Mouse (Mus musculus) induced T-regulatory cell, adult 2 months (primary cell): ENCODE data around the gene Fbxo31.

Experiments
- DNase-seq: peaks from one replicate; pipeline ENCODE4 v3.0.0-alpha.2; 2012; ENCODE audit warnings: low read depth

Gene Fbxo31

DNA sequence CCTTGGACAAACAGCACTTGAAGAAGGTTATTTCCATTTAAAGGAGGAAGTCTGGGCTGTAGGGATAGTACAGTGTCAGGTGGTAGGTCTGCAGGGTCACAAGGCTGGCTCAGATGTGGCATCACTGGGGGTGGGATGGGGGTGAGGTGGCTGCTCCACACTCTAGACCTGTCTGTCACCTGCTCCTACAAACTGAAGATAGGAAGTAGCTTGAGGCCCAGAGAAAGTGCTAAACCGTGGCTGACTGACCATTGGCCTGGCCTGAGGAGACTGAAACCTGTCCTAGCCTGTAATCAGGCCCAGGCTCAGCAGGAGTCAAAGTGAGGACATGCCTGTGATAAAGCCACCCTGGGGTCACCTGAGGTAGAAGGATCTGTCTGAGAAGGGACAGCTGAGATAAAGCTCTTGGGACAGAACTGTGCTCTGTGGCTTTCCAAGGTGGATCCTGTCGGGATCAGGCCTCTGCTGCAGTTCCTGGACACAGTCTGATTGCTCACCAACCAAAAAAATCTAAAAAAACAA is 10.7 kb upstream of the Fbxo31 start:
- no peak for DNase-seq

DNA sequence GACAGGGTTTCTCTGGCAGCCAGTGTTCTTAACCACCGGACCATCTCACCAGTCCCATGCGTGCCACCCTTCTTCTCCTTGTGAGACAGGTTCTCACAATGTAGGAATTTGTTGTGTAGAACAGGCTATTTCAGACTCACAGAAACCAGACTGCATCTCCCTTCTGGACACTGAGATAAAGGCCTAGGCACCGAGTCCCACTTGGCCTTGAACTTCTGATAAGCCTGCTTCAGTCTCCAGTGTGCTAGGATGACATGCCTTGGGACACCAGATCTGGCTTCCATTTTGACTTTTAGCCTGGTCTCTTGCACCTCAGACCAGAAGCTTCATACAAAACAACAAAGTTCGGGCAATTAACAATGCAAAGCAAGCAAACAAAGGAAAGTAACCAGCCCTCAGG is 10.1 kb upstream of the Fbxo31 start:
- DNase-seq, result no peak

DNA sequence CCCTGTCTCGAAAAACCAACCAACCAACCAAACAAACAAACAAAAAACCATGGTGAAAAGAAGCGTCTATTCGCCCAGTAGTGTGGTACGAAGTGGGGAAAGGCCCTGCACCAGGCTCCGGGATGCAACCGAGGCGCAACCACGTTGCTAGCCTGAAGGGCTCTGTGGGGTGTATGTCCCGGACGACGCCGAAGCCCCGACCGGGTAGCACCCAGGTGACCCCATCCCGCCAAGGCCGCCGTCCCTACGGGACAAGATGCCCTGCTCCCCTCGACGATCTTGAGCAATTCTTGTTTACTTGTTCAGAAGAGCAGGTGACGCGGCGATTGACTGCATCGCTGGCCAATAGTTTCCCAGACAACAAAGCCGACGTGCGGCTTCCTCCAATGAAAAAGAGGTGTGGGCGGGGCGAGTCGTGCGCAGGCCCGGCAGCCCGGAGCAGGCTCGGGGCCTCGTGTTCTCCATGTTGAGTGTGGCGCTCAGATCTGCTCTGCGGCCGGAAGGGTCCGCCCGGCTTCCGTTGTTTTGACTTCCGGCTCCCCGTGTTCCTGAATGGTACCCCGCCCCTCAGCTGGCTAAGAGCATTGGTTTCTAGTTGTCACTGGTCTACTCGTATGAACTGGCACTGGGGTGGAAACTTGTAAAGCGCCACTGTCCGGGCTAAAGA is 6.7 kb upstream of the Fbxo31 start:
- peak; percentile 100 for DNase-seq

DNA sequence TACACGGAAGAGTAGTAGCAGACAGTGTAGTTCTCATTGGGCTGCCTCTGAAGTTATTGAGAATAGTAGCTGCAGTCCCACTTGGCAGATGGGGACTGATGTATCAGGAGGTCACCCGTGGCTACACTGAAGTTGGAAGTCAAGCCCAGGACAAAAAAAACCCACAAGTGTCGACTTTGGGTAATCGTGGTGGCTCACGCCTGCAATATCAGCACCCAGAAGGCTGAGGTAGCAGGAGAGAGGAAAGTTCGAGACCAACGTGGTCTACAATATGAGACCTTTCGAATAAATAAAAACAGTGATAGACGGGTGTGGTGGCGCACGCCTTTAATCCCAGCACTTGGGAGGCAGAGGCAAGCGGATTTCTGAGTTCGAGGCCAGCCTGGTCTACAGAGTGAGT is 6.1 kb upstream of the Fbxo31 start:
- peak; percentile 57 for DNase-seq

DNA sequence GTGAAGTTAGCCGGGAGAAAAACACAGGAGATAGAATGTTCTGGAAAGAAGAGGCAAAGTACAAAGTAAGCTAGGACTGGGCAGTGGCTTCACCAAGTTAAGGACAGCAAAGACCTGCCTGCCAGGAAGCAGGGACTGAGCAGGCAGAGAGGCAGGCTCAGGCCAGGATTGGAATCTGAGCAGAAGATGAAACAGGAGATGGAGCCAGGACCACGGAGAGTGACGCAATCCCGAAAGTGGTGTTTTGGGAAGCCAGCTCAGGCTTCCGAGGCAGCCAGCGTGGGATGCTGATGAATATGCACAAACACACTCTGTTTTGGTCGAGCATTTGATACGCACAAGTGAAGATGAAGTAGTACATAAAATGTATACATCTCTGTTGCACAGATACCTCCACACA is 5.0 kb upstream of the Fbxo31 start:
- no peak for DNase-seq

DNA sequence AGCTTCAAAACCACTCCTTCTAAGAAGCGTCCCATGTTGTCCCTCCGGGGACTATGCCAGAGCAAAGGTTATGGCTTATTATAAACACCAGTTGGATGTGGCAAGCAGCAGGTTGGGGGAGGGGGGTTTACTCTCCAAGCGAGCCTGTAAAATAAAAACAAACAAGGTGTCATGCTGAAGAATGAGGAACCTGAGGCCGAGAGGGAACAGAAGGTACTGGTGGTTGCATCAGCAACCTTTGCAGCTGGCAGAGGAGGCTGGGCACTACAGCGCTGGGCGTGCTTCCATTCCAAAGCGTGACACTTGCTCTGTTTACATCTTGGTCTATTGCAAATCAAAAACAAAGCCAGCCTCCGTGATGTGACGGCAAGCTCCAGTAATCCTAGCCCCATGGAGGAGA is 1.9 kb upstream of the Fbxo31 start:
- no peak for DNase-seq

DNA sequence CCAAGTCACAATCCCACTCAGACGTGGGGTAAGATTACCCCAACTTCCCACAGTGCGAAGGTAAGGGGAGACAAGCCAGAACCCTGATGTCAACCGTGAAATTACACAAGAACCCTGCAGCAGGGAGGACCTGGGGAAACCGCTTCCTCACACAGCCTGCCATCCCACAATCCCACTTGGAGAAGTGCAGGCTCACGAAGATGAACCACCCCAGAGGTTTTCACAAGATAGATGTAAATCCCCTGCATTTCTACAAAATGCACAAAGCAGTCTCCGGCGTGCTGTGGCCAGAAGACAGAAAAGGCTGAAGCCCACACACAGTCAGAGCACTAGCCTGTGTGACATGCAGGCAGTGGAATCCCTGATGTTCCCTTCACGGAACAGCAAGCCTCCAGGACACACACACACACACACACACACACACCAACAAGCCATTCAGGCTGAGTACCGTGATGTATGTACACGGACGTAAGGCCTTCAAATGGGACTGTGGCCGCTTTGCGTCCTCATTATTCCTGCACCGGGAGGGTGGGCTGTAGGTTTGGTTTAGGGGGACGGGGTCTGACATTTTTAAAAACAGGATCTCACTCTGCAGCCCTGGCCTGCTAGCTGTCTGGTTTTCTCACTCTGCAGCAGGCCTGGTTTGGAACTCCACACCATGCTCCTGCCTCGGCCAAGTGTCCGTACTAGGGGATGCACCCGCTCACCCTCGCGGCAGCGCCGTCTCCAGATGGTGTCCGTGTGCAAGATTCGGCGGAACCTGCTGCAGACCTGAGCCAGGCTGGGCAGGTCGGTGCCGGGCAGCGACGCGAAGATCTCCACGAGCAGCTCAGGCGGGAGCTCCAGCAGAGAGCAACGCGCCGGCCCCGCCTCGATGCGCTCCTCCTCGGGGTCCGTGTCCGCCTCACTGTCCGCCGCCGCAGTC is 593 bp downstream of the Fbxo31 start:
- DNase-seq, result no peak

DNA sequence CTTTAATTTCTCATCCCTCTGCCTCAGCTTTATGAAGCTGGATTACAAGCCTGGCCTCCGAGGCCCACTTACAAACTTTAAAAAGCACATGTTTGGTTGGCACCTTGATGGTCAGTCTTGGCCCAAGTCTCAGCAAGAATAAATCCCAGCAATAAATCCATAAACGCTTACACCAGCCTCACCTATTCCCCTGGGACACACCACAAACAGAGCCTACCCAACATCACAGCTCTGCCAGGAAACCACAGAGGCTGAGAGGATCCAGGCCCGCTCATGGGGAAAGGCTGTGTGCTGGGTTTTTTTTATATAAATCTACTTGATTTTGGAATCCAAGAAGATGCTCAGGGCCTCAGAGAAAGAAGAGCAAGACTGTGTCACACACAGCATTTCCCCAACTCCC is 2.9 kb downstream of the Fbxo31 start:
- no peak for DNase-seq

DNA sequence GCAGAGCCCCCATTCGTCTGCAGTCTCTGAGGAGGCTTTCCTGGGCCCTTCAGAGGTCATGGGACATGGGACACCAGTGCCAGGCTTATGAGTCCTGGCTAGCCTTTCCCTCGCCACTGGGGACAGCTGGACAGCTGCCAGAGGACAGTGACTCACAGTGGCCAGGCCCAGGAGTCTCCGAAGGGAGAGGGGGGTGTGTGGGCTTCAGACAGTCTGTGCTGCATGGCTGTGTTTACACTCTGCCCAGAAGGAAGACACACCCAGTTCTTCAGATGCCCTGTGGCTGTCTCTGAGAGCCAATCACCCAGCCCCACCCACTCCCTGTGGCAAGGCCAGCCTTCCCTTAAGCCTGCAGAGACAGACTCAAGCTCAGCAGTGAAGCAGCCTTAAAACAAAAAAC is 5.3 kb downstream of the Fbxo31 start:
- peak; percentile 52 for DNase-seq

DNA sequence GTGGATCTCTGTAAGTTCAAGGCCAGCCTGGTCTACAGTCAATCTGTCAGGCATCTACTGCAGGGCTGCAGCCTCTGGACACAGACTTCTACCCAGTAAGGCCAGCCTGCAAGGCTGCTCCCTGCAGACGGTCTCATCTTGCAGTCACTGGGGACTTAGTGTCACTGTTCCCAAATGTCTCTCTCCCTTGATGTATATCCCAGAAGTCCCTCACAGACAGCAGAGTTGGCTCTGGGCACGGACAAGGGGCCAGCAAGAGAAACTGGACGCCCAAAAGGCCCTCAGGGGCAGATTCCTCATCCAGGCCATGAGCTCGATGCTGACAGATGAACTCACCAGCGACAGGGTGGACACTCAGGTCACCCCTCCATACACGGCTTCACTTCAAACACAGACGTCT is 6.5 kb downstream of the Fbxo31 start:
- DNase-seq, result no peak

DNA sequence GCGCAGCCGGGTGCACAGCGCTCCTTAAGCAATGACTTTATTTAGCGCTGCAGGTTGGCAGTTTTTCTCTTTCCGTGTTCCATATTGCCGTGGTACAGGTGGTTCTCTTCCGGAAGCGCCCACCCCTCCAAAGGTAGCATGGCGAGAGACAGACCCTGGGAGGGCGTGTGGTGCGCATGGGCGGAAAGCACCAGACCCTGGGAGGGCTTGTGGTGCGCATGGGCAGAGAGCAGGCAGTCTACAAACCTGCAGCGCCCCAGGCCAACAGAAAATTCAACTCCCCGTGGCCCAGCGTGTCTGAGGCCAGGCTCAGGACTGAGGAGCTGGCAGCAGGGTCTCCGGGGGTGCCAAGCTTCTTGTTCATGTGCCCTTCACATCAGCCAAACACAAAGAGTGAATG is 7.8 kb downstream of the Fbxo31 start:
- no peak for DNase-seq

DNA sequence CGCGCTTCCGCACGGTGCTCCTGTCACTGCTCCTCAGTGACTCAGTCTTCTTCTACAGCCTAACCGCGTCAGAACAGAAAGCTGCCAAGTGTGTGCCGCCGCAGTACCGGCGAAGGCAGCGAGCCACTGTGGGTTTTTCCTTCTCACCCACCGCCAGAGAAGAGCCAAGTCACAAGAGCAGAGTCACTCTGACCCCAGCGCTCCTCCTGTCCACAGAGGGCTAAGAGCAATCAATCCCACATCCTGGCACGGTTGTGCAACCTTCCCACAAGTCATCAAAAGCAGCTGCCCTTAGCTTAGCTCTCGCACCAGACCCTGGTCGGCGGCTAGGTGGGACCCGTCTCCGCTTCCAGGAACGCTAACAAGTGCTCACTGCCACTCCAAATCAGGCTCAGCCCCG is 8.3 kb downstream of the Fbxo31 start:
- no peak for DNase-seq

DNA sequence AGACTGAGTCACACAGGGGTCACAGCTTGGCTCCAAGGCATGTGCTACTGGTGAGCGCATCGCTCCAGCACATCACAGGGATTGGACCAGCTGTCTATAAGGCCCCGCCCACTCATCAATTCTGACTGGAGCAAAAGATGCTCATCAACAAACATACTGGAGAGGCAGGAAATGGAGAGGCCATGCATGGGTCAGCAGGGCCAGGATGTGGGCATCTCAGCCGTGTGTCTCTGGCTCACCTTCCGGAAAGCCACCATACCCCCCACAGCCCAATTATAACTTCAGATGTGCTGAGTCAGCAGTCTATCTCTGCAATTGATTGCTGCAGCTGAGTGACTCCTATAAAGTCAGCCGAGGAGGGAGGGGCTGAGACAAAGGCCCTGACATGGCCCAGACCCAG is 10.3 kb downstream of the Fbxo31 start:
- DNase-seq, result peak; percentile 49

DNA sequence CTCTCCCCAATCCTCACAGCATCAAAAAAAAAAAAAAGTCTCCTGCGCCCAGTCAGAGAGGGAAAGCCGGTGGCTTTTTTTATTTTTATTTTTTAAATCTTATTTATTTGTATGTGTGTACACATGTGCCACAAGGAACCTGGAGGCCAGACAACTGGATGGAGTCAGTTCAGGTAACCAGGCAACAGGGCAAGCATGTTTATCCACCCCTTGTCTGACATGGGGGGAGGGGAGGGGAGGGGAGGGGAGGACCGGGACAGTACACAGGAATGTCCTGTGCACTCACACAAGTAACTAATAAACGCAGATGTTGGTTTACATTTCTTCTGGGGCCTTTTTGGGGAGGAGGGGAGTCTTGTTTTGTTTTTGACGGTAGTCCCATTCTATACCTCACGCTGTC is 14.9 kb downstream of the Fbxo31 start:
- DNase-seq, result no peak

DNA sequence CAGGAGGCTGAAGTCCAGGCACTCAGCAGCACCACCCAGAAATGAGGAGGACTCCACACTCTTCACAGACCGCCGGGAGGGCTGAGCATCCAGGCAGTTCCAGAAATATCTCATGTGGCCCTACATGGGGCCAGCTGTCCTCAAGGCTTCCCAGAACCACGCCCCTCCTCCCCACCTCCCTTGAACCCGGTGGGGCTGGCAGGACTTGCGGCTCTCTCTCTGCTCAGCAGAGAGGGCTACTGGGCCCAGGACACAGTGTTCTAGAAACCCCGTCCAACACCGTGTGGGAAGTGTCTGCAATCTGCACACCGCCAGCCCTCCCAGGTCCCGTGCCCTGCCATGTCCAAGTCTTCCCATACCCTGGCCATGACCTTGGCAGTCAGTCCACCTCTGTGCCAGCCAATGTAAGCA is 15.7 kb downstream of the Fbxo31 start:
- DNase-seq, result no peak

DNA sequence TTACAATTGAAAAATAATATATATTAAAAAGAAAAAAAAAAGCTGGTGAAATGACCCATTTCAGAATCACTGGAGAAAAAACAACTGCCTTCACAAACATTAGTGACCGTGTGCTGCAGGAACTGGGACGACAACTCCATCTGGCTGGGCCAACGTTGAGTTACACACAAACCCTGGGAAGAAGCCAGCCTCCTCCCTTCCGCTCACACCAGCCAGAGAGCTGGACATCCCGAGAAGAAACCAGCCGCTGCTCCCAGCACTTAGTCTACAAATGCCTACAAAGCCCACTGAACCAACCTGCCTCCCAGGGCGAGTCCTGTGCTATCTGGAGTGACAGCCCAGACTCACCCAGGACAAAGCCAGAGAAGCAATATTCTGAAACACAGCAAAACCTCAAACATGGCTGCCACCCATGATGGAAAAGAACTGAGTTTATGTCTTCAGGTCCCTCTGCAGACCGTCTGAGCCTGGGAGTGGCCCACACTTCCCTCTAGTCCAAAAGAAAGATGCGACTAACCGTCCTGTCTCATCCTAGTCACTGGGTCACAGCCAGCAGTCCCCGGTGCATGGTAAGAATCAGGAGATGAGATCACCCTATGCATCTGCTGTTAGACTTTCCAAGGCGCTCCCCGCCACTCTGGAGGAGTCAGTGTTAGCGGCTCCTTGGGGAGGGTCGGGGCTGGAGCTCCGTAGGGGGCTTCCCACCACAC is 16.8 kb downstream of the Fbxo31 start:
- DNase-seq, result no peak

DNA sequence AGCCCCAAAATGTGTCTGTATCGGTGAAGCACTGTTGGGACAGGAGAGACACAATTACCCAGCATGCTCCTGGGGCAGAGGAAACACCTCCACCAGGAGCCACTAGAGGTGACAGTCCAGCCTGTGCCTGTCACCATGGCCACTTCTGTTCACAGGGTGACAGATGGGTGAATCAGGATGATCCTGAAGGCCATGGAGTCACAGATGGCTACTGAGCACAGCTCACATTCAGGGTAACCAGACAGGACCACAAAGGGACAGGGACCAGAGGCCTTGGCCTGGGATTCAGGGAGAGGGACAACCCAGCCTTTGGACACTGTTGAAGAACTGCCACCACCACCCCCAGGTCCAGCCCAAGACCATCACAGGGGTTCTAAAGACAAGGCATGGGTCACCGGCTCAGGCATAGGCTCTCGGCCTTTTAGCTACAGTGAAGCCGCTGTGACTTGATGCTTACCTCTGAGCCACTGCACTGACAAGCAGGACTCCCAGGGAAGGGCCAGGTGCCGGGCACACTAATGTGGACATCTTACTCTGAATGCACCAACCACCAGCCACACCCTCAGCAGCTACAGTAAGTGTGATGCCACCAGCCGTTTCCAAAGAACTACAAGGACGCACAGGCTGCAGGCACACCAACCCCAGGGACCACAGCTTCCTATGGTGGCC is 18.0 kb downstream of the Fbxo31 start:
- DNase-seq, result no peak

DNA sequence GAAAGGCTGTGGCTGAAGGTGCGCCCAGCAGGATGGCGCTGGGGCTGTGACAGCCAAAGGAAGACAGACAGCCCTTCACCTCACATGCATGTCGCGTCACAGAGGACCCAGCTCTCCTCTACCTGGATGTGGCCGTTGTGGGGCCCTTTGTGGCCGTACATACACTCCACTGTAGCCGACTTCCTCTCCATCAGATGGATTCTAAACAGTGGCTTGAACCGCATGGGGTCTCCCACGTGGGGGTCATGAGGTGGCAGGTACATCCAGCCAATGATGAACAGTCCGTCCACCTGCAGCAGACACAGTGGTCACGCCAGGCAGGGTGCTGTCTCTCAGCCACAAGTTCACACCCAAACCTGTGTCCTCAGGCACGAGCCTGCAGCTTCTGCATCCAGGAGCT is 18.8 kb downstream of the Fbxo31 start:
- DNase-seq, result no peak

DNA sequence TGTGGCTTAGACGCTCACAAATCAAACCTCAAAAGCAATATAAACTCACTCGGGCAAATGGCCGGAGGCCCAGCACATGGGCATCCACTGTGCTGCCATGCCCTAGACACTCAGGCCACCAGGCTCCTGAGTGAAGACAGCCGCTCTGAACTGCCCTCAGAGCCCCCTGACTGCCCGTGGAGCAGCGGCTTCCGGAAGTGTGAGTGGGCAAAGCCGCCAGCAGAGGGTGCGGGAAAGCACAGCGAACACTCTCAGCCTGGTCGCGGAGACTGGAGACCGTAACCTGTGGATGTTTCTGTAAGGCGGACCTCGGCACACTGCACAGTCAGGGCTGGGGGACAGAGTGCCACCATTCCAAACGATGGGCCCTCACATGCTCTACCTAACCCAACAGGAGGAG is 20.1 kb downstream of the Fbxo31 start:
- no peak for DNase-seq

DNA sequence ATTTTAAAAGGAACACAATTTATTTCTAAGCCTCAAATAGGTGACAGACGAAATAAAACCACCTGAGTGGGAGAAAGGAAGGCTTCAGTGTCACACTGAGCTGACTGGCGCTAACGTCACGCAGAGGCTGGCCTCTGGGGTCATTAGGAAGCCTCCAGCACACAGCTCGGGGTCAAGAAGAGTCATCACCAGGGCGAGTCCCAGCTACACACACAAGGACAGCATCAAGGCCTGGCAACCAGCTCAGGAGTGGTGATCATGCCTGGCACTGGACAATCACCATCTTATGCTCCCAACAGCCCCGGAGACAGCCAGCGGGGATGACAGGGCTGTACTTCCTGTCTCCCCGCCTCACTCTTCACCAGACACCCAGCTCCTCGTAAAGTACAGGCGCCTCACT is 20.9 kb downstream of the Fbxo31 start:
- DNase-seq, result no peak

DNA sequence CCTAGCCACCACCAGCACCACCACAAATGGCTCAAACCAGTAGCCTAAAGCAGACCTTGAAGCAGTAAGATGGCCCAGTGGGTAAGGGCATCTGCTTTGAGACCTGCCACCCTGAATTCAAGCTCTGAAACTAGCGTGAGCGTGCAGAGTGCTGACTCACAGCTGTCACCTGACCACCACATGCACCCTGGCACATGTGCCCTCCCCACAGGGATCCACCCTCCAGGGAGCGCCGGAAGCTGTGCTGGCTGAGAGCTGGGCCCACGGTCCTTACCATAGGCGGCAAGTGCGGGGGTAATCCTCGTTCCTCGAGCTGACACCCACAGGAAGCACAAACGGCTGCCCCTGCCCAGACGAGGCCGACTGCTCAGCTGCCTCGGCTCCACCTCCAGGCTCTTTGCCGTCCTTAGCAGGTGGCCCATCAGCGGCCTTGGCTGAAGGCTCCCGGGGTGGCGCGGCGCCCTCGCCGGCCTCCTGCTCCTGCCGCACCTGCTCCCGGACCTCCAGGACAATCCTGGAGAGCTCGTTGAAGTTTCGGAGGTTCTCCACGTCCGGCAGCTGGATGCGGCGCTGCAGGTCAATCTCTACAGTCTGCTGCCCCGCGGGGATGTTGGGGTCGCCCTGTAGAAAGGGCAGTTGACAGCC is 24.7 kb downstream of the Fbxo31 start:
- DNase-seq, result no peak

DNA sequence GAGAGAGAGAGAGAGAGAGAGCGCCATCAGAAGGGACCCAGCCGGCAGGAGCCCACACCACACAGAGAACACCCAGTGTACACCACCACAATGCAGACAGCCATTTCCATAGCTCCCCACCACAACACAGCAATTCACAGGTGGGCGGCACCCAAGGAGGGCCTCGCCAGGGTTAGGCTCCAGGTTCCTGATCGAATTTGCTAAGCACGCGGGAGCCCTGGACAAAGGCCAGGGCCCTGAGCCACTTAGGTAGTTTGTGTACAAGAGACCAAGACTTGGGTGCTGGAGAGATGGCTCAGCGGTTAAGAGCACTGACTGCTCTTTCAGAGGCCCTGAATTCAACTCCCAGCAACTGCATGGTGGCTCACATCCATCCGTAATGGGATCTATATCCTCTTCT is 26.1 kb downstream of the Fbxo31 start:
- no peak for DNase-seq
